Mouse (Mus musculus) lung, postnatal 0 days (tissue): Measurements from ENCODE around the gene Zfp385b. TPM values are rescaled to one million over a fixed set of nuclear protein-coding genes. Genes with fewer than 3 reads are reported as not detected.

Experiments
- ATAC-seq: fragments of 200-750 bp; cut with Nextera tagmentation; 2 replicates; pipeline ENCODE4 v1.8.0; 2017; ENCODE audit warnings: moderate library complexity
- DNase-seq: peaks from one replicate; pipeline ENCODE4 v3.0.0-alpha.2; 2016; ENCODE audit warnings: low spot score
- H3K27ac ChIP-seq: fragments of 300-500 bp; sonication (generic); 2 replicates; pipeline ENCODE4 v1.5.1; 2014; ENCODE audit warnings: antibody characterized with exemption, mild to moderate bottlenecking, low read length, mixed read lengths
- H3K27me3 ChIP-seq: fragments of 300-500 bp; sonication (generic); replicated peaks from 2 replicates; pipeline ENCODE4 v1.6.1; 2014; ENCODE audit warnings: low read length, mixed read lengths; ENCODE audit not compliant: insufficient read depth
- H3K36me3 ChIP-seq: fragments of 300-500 bp; sonication (generic); 2 replicates; pipeline ENCODE4 v1.6.1; 2014; ENCODE audit warnings: low read length, mixed read lengths; ENCODE audit not compliant: insufficient read depth
- H3K4me1 ChIP-seq: fragments of 300-500 bp; sonication (generic); 2 replicates; pipeline ENCODE4 v1.6.1; 2014; ENCODE audit warnings: antibody characterized with exemption, low read depth, low read length, mixed read lengths; ENCODE audit not compliant: insufficient read depth
- H3K4me2 ChIP-seq: fragments of 300-500 bp; sonication (generic); replicated peaks from 2 replicates; pipeline ENCODE4 v1.6.1; 2014; ENCODE audit warnings: low read depth, mild to moderate bottlenecking, low read length, moderate library complexity, mixed read lengths
- H3K4me3 ChIP-seq: fragments of 300-500 bp; sonication (generic); 2 replicates; pipeline ENCODE4 v1.5.1; 2014; ENCODE audit warnings: low read depth, low read length
- H3K9ac ChIP-seq: fragments of 300-500 bp; sonication (generic); replicated peaks from 2 replicates; pipeline ENCODE4 v1.6.1; 2014; ENCODE audit warnings: low read depth, mild to moderate bottlenecking
- H3K9me3 ChIP-seq: fragments of 300-500 bp; sonication (generic); 2 replicates; pipeline ENCODE4 v1.6.1; 2016; ENCODE audit warnings: low read length, mixed read lengths
- CTCF ChIP-seq: IDR thresholded peaks from 2 replicates; pipeline ENCODE4 v1.5.1; 2016; ENCODE audit warnings: antibody characterized with exemption, mild to moderate bottlenecking
- EP300 ChIP-seq: IDR thresholded peaks from 2 replicates; pipeline ENCODE4 v1.6.1; 2016; ENCODE audit warnings: antibody characterized with exemption, mild to moderate bottlenecking, control low read depth
- WGBS: fragments of 180-500 bp; shearing (Covaris S2); extraction: QIAGEN DNeasy Blood & Tissue Kit; methylation state at CpG from one replicate; pipeline ENCODE4 v1.1.7; 2014; 5-methylcytosine and 5-hydroxymethylcytosine counted together
- polyA plus RNA-seq: library from polyadenylated mRNA; unstranded; fragments of >200 nt; fragmentation: Nextera tagmentation; extraction: Ambion mirVana; gene quantifications from 2 replicates; pipeline ENCODE4 v1.2.1, GENCODE M21; 2015

The Zfp385b gene
- polyA plus RNA-seq, 1 experiment from 2014 or later, result 13.9 TPM

- H3K27me3 ChIP-seq, result no peaks in the 10 kb centered on the region
- no peak overlapping the region for H3K27ac ChIP-seq
- no peaks in the 10 kb centered on the region for H3K9me3 ChIP-seq
- ATAC-seq, result no peak
- H3K9ac ChIP-seq, result no peak overlapping the region
- no peak for DNase-seq
- TF ChIP-seq CTCF, result no peak
- TF ChIP-seq EP300, result no peak
- no peaks in the 10 kb centered on the region for H3K4me1 ChIP-seq
- 29% methylated on average over 7 of the region's 7 CpGs for WGBS
- H3K4me3 ChIP-seq, result no peak overlapping the region
- no peaks in the 10 kb centered on the region for H3K36me3 ChIP-seq
- H3K4me2 ChIP-seq, result no peak overlapping the region
These were observed 226.0 kb downstream of the Zfp385b start for GRCm38 (mm10) chr2:77593461-77593860.

DNA sequence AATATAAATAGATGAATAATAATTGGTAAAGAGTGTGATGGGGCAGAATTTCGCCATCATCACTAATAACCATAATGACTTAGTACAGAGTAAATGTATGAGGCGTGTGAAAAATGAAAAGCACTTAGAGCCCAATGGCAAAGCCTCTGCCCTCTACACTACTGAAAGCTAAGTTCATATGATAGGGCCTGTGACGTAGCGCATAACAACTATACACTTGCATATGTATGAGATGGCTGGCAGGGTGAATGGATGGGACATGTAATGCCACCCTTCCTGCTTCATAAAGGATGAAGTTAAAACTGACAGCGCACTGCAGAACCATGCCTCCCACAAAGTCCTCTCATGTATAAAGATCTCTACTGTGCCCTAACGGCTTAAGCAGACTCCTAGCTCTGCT lies 226.9 kb downstream of the Zfp385b start:
- ATAC-seq, result no peak
- Histone ChIP-seq H3K27me3 (no peaks in the 10 kb centered on the region), H3K27ac (no peak overlapping the region), H3K4me2 (no peak overlapping the region), H3K4me1 (no peaks in the 10 kb centered on the region), H3K9ac (no peak overlapping the region), H3K9me3 (no peaks in the 10 kb centered on the region), H3K4me3 (no peak overlapping the region), H3K36me3 (no peaks in the 10 kb centered on the region)
- no peak for TF ChIP-seq CTCF
- no peak for TF ChIP-seq EP300
- WGBS, result 83% methylated on average over 6 of the region's 6 CpGs
- no peak for DNase-seq

DNA sequence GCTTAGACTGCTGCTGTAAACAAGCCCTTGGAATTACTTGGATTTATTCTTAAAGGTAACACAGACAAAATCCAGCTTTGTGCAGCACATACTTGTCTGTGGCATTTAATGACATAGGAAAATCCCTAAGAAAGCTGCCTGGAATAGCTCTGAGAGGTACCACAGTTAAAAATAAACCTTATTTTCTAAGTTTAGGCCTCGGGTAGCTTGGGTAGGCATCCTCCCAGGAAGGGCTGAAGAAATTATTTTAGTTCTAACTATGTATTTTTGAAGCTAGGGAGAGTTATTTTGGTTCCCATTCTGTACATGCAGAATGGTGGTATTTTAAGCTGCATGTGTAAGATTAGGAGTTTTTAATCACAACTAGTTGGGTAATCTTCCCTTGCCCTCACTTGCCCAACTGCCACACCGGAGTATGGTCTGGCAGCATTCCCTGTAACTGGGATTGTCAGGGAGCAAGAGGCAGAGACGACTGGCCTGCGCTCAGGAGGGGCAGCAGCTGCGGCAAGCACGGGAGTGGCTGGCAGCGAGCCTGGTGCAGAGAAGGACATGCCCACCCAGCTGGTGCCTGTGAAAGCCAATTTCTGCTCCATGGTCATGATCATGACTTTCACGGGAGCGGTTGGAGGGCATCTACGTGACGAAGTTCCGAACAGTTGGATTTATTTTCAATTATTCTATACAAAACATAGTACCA lies 230.1 kb downstream of the Zfp385b start:
- H3K9me3 ChIP-seq, result no peaks in the 10 kb centered on the region
- ATAC-seq, result no peak
- H3K27ac ChIP-seq, result no peak overlapping the region
- WGBS, result 64% methylated on average over 12 of the region's 12 CpGs
- H3K4me1 ChIP-seq, result no peaks in the 10 kb centered on the region
- no peak overlapping the region for H3K4me2 ChIP-seq
- no peak overlapping the region for H3K9ac ChIP-seq
- no peak for DNase-seq
- H3K36me3 ChIP-seq, result no peaks in the 10 kb centered on the region
- TF ChIP-seq CTCF, result no peak
- TF ChIP-seq EP300, result no peak
- H3K27me3 ChIP-seq, result no peaks in the 10 kb centered on the region
- no peak overlapping the region for H3K4me3 ChIP-seq

DNA sequence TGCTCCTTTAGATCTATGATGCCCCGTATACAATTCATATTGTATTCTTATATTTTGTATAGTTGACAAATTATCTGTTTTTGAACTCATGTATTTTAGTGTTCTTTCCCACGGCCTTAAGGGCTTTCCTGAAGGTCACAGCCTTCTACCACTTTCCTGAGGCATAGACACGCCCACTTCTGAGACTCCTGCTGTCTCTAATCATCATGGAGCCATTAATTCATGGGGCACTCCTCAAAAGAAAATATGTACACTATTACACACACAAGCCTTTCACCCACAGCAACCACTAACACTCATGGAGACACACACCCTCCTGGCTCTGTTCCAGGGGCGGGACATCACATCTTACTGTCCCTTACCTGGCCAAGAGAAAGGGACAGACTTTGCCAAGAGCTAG lies 232.1 kb downstream of the Zfp385b start:
- no peak overlapping the region for H3K4me2 ChIP-seq
- no peak overlapping the region for H3K4me3 ChIP-seq
- ATAC-seq (no peak), DNase-seq (no peak)
- H3K36me3 ChIP-seq, result no peaks in the 10 kb centered on the region
- TF ChIP-seq EP300 (no peak), CTCF (no peak)
- 70% methylated on average over 4 of the region's 4 CpGs for WGBS
- no peak overlapping the region for H3K9ac ChIP-seq
- no peak overlapping the region for H3K27ac ChIP-seq
- H3K27me3 ChIP-seq, result no peaks in the 10 kb centered on the region
- H3K4me1 ChIP-seq, result no peaks in the 10 kb centered on the region
- H3K9me3 ChIP-seq, result no peaks in the 10 kb centered on the region

DNA sequence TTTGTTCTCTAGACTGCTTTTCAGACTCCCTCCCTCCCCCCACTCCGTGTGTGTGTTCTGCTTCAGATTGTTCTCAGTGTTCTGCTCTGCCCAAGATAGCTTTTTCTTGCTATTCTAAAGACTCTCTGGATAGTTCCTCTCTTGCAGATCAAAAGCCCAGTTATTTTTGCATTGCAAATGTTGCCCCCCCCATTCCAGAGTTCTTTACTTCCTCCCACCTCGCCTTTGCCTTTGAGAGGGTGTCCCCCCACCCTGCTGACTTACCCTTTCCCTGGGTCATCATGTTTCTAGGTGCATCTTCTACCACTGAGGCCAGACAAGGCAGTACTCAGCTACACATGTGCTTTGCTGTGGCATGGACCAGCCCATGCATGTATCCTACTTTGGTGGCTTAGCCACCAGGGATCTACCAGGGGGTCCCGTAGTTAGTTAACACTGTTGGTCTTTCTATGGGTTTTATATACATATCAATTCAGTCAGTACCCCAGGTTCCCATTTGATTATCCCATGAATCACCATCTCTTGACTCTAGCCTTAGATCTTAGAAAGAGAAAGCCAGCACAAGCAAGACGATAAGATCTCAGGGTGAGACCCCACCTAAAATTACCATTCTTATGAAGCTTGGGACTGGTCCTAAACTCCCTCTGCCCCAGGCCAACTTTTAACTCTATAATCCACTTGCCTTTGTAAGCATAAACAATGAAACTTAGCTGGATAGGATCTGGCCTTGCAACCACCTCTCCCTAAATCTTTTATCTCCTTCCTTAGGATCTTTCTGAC lies 232.7 kb downstream of the Zfp385b start:
- H3K36me3 ChIP-seq, result no peaks in the 10 kb centered on the region
- no peaks in the 10 kb centered on the region for H3K9me3 ChIP-seq
- no peak overlapping the region for H3K4me3 ChIP-seq
- no peak for DNase-seq
- TF ChIP-seq CTCF (no peak), EP300 (no peak)
- H3K27ac ChIP-seq, result no peak overlapping the region
- no peak overlapping the region for H3K9ac ChIP-seq
- no peaks in the 10 kb centered on the region for H3K4me1 ChIP-seq
- 77% methylated on average over 4 of the region's 4 CpGs for WGBS
- no peak overlapping the region for H3K4me2 ChIP-seq
- H3K27me3 ChIP-seq, result no peaks in the 10 kb centered on the region
- ATAC-seq, result no peak

- Histone ChIP-seq H3K4me3 (no peak overlapping the region), H3K4me2 (no peak overlapping the region), H3K36me3 (no peaks in the 10 kb centered on the region), H3K27ac (no peak overlapping the region), H3K9me3 (no peaks in the 10 kb centered on the region), H3K27me3 (no peaks in the 10 kb centered on the region), H3K4me1 (no peaks in the 10 kb centered on the region), H3K9ac (no peak overlapping the region)
- ATAC-seq (no peak), DNase-seq (no peak)
- 65% methylated on average over 1 of the region's 1 CpGs for WGBS
- TF ChIP-seq EP300 (no peak), CTCF (no peak)
These were observed 235.9 kb downstream of the Zfp385b start for GRCm38 (mm10) chr2:77583586-77583985.
